Mouse (Mus musculus) midbrain, embryonic 14.5 days (tissue): Measurements from ENCODE around the gene Pdyn. TPM values are rescaled to one million over a fixed set of nuclear protein-coding genes. Genes with fewer than 3 reads are reported as not detected.

Experiments
- polyA plus RNA-seq: library from polyadenylated mRNA; unstranded; fragments of >200 nt; fragmentation: Nextera tagmentation; extraction: Ambion mirVana; gene quantifications from 2 replicates; pipeline ENCODE4 v1.2.1, GENCODE M21; 2014

Pdyn gene
- polyA plus RNA-seq, 1 experiment from 2014 or later: 7.3 TPM

Other genes starting within 250 kb of the Pdyn start
- not detected in 2 replicates for gene F830045P16Rik, start 163.2 kb downstream of the Pdyn start, polyA plus RNA-seq
- gene Sirpa, start 107.0 kb downstream of the Pdyn start, polyA plus RNA-seq: 28.3 and 35.7 TPM in 2 replicates
- gene Stk35, start 100.7 kb upstream of the Pdyn start, polyA plus RNA-seq: 7.0 and 10.8 TPM in 2 replicates